Mouse (Mus musculus): Measurements from ENCODE around the gene Lrfn5. TPM values are rescaled to one million over a fixed set of nuclear protein-coding genes. Genes with fewer than 3 reads are reported as not detected.

Lrfn5 gene
- total and polyA plus RNA-seq, 3 experiments = not detected

- dilution Hi-C loops (cut with MboI; ENCODE audit: extremely low pct_ligation_motif_present, extremely low pct_unique_long_range_greater_than_20kb, low sequenced_read_pairs) = no loop called here
- Histone ChIP-seq H3K4me2 (ENCODE audit: insufficient read depth, low read depth, poor library complexity, severe bottlenecking) (no peak overlapping the region), H3K27ac (ENCODE audit: insufficient read depth, low read depth) (no peak overlapping the region), H3K9ac (ENCODE audit: insufficient read depth, low read depth) (no peak overlapping the region), H3K36me3 (replicated peaks in 1 of 2; ENCODE audit: control insufficient read depth in 1 of 2, insufficient read depth in 1 of 2, low read length in 1 of 2) (no peaks in the 10 kb centered on the region), H3K9me3 (replicated peaks; ENCODE audit: low read length) (peaks cover 54% of the 10 kb centered on the region), H3K27me3 (replicated peaks) (no peaks in the 10 kb centered on the region), H3K4me1 (ENCODE audit: control insufficient read depth in 1 of 2, insufficient read depth in 2 of 2) (no peaks in the 10 kb centered on the region), H3K4me3 (replicated peaks in 1 of 3; ENCODE audit: low read depth in 2 of 3, low read length in 2 of 3, poor library complexity in 1 of 3) (no peak overlapping the region), H3K79me2 (replicated peaks; ENCODE audit: control insufficient read depth, extremely low read depth, insufficient read depth, poor library complexity, severe bottlenecking) (no peaks in the 10 kb centered on the region)
- no peak for DNase-seq (ENCODE audit: extremely low read depth)
- TF ChIP-seq E2F4 (IDR thresholded peaks at IDR 0.05; ENCODE audit: insufficient replicate concordance, low read depth, low read length) (no peak), CTCF (conservative IDR thresholded peaks at IDR 0.05 in 1 of 2, IDR thresholded peaks at IDR 0.05 in 1 of 2; ENCODE audit: low read depth in 2 of 2, low read length in 2 of 2) (no peak), SIN3A (IDR thresholded peaks at IDR 0.05; ENCODE audit: low read length) (no peak), IRF4 (IDR thresholded peaks at IDR 0.05; ENCODE audit: low read depth, low read length) (no peak), KAT2A (IDR thresholded peaks at IDR 0.05; ENCODE audit: insufficient replicate concordance, low read length) (no peak), MXI1 (IDR thresholded peaks at IDR 0.05; ENCODE audit: low read depth, low read length) (no peak), NELFE (IDR thresholded peaks at IDR 0.05; ENCODE audit: low read depth, low read length) (no peak), TCF12 (IDR thresholded peaks at IDR 0.05; ENCODE audit: low read depth, low read length) (no peak), TBP (conservative IDR thresholded peaks at IDR 0.05; ENCODE audit: low read depth, low read length) (no peak), JUN (IDR thresholded peaks at IDR 0.05; ENCODE audit: insufficient read depth, low read depth, low read length) (no peak), EP300 (IDR thresholded peaks at IDR 0.05; ENCODE audit: low read length) (no peak), ZMIZ1 (IDR thresholded peaks at IDR 0.05; ENCODE audit: low read depth, low read length) (no peak)
- in situ Hi-C loops (cut with MboI; ENCODE audit: low pct_ligation_motif_present, low pct_unique_long_range_greater_than_20kb, low sequenced_read_pairs) = no loop called here
These were observed 662 bp upstream of the Lrfn5 start for GRCm38 (mm10) chr12:61522148-61522828.

- H3K27ac ChIP-seq (ENCODE audit: insufficient read depth, low read depth) = no peak overlapping the region
- H3K4me3 ChIP-seq (replicated peaks in 1 of 3; ENCODE audit: low read depth in 2 of 3, low read length in 2 of 3, poor library complexity in 1 of 3) = no peak overlapping the region
- no peak overlapping the region for H3K4me2 ChIP-seq (ENCODE audit: insufficient read depth, low read depth, poor library complexity, severe bottlenecking)
- H3K9me3 ChIP-seq (replicated peaks; ENCODE audit: low read length) = peaks cover 51% of the 10 kb centered on the region
- H3K36me3 ChIP-seq (replicated peaks in 1 of 2; ENCODE audit: control insufficient read depth in 1 of 2, insufficient read depth in 1 of 2, low read length in 1 of 2) = no peaks in the 10 kb centered on the region
- H3K4me1 ChIP-seq (ENCODE audit: control insufficient read depth in 1 of 2, insufficient read depth in 2 of 2) = no peaks in the 10 kb centered on the region
- H3K79me2 ChIP-seq (replicated peaks; ENCODE audit: control insufficient read depth, extremely low read depth, insufficient read depth, poor library complexity, severe bottlenecking) = no peaks in the 10 kb centered on the region
- DNase-seq (ENCODE audit: extremely low read depth) = no peak
- dilution Hi-C loops (cut with MboI; ENCODE audit: extremely low pct_ligation_motif_present, extremely low pct_unique_long_range_greater_than_20kb, low sequenced_read_pairs) = no loop called here
- TF ChIP-seq SIN3A (IDR thresholded peaks at IDR 0.05; ENCODE audit: low read length) (no peak), TBP (conservative IDR thresholded peaks at IDR 0.05; ENCODE audit: low read depth, low read length) (no peak), NRF1 (IDR thresholded peaks at IDR 0.05; ENCODE audit: low read depth, low read length) (no peak), ZKSCAN1 (IDR thresholded peaks at IDR 0.05; ENCODE audit: borderline replicate concordance, low read depth, low read length) (no peak), MXI1 (IDR thresholded peaks at IDR 0.05; ENCODE audit: low read depth, low read length) (no peak), RAD21 (IDR thresholded peaks at IDR 0.05; ENCODE audit: low read depth, low read length) (no peak), UBTF (IDR thresholded peaks at IDR 0.05; ENCODE audit: low read depth, low read length) (no peak), MEF2A (IDR thresholded peaks at IDR 0.05; ENCODE audit: borderline replicate concordance, low read depth, low read length) (no peak), HCFC1 (IDR thresholded peaks at IDR 0.05; ENCODE audit: low read depth, low read length) (no peak), JUN (IDR thresholded peaks at IDR 0.05; ENCODE audit: insufficient read depth, low read depth, low read length) (no peak), SMC3 (IDR thresholded peaks at IDR 0.05; ENCODE audit: low read depth, low read length) (no peak), ZNF384 (IDR thresholded peaks at IDR 0.05; ENCODE audit: low read depth, low read length) (no peak), ZMIZ1 (IDR thresholded peaks at IDR 0.05; ENCODE audit: low read depth, low read length) (no peak), ZC3H11A (IDR thresholded peaks at IDR 0.05; ENCODE audit: low read depth, low read length) (no peak), MAZ (IDR thresholded peaks at IDR 0.05; ENCODE audit: low read depth, low read length) (no peak), CHD2 (IDR thresholded peaks at IDR 0.05; ENCODE audit: low read length) (no peak), PAX5 (IDR thresholded peaks at IDR 0.05; ENCODE audit: low read length) (no peak), POLR2A (IDR thresholded peaks at IDR 0.05; ENCODE audit: low read depth, low read length) (no peak), CHD1 (IDR thresholded peaks at IDR 0.05; ENCODE audit: low read depth, low read length) (no peak)
- no peak overlapping the region for H3K9ac ChIP-seq (ENCODE audit: insufficient read depth, low read depth)
- in situ Hi-C loops (cut with MboI; ENCODE audit: low pct_ligation_motif_present, low pct_unique_long_range_greater_than_20kb, low sequenced_read_pairs) = no loop called here
- no peaks in the 10 kb centered on the region for H3K27me3 ChIP-seq (replicated peaks)
These were observed 757 bp downstream of the Lrfn5 start for GRCm38 (mm10) chr12:61523631-61524182.
